Mouse (Mus musculus) neural tube, embryonic 15.5 days (tissue): ENCODE measurements around the gene Impad1. TPM values are rescaled to one million over a fixed set of nuclear protein-coding genes. Genes with fewer than 3 reads are reported as not detected.
A peak's percentile ranks its signal among the peaks of the same experiment; 100 is the strongest.

Source experiments
- ATAC-seq: fragments of 200-750 bp; cut with Nextera tagmentation; 2 replicates; pipeline ENCODE4 v1.8.0; 2017; ENCODE audit warnings: mild to moderate bottlenecking, moderate TSS enrichment, moderate library complexity; ENCODE audit not compliant: low FRiP score
- H3K27ac ChIP-seq: fragments of 300-500 bp; sonication (generic); replicated peaks from 2 replicates; pipeline ENCODE4 v1.5.1; 2015; ENCODE audit warnings: mild to moderate bottlenecking, inconsistent platforms
- H3K27me3 ChIP-seq: fragments of 300-500 bp; sonication (generic); replicated peaks from 2 replicates; pipeline ENCODE4 v1.6.1; 2015; ENCODE audit warnings: inconsistent platforms
- H3K36me3 ChIP-seq: fragments of 300-500 bp; sonication (generic); 2 replicates; pipeline ENCODE4 v1.6.1; 2015; ENCODE audit warnings: inconsistent platforms
- H3K4me1 ChIP-seq: fragments of 300-500 bp; sonication (generic); 2 replicates; pipeline ENCODE4 v1.6.1; 2015; ENCODE audit warnings: inconsistent platforms
- H3K4me2 ChIP-seq: fragments of 300-500 bp; sonication (generic); 2 replicates; pipeline ENCODE4 v1.6.1; 2015; ENCODE audit warnings: inconsistent platforms, mild to moderate bottlenecking, moderate library complexity
- H3K4me3 ChIP-seq: fragments of 300-500 bp; sonication (generic); replicated peaks from 2 replicates; pipeline ENCODE4 v1.5.1; 2015; ENCODE audit warnings: mild to moderate bottlenecking, inconsistent platforms
- H3K9ac ChIP-seq: fragments of 300-500 bp; sonication (generic); replicated peaks from 2 replicates; pipeline ENCODE4 v1.6.1; 2015; ENCODE audit warnings: mild to moderate bottlenecking, inconsistent platforms
- H3K9me3 ChIP-seq: fragments of 300-500 bp; sonication (generic); replicated peaks from 2 replicates; pipeline ENCODE4 v1.6.1; 2016; ENCODE audit warnings: inconsistent platforms
- WGBS: fragments of 180-500 bp; shearing (Covaris S2); methylation state at CpG from one replicate; pipeline ENCODE4 v1.1.7; 2015; ENCODE audit warnings: mixed read lengths; 5-methylcytosine and 5-hydroxymethylcytosine counted together
- polyA plus RNA-seq: library from polyadenylated mRNA; unstranded; fragments of >200 nt; fragmentation: Nextera tagmentation; extraction: Ambion mirVana; gene quantifications from 2 replicates; pipeline ENCODE4 v1.2.1, GENCODE M21; 2015

Impad1 gene
- polyA plus RNA-seq, 1 experiment from 2014 or later = 39.5 TPM

- no peak overlapping the region for H3K9ac ChIP-seq
- no peak overlapping the region for H3K4me3 ChIP-seq
- no peak overlapping the region for H3K27ac ChIP-seq
- no peak overlapping the region for H3K4me2 ChIP-seq
- no peak for ATAC-seq
- peaks cover 30% of the 10 kb centered on the region for H3K36me3 ChIP-seq
- no peaks in the 10 kb centered on the region for H3K27me3 ChIP-seq
- H3K4me1 ChIP-seq = no peaks in the 10 kb centered on the region
- no peaks in the 10 kb centered on the region for H3K9me3 ChIP-seq
These were observed 13.8 kb downstream of the Impad1 start for GRCm38 (mm10) chr4:4779265-4779770.

- no peaks in the 10 kb centered on the region for H3K9me3 ChIP-seq
- H3K4me3 ChIP-seq = no peak overlapping the region
- H3K4me2 ChIP-seq = no peak overlapping the region
- H3K36me3 ChIP-seq = peaks cover 27% of the 10 kb centered on the region
- H3K27me3 ChIP-seq = no peaks in the 10 kb centered on the region
- no peak overlapping the region for H3K27ac ChIP-seq
- H3K4me1 ChIP-seq = no peaks in the 10 kb centered on the region
- 75% methylated on average over 2 of the region's 2 CpGs for WGBS
- ATAC-seq = no peak; the same call in 1 of the 2 replicates
- no peak overlapping the region for H3K9ac ChIP-seq
These were observed 21.5 kb downstream of the Impad1 start for GRCm38 (mm10) chr4:4771523-4772114.

- no peaks in the 10 kb centered on the region for H3K4me1 ChIP-seq
- WGBS = 81% methylated on average over 5 of the region's 5 CpGs
- no peak overlapping the region for H3K27ac ChIP-seq
- H3K4me2 ChIP-seq = no peak overlapping the region
- H3K9ac ChIP-seq = no peak overlapping the region
- no peak overlapping the region for H3K4me3 ChIP-seq
- ATAC-seq = no peak
- H3K9me3 ChIP-seq = no peaks in the 10 kb centered on the region
- H3K27me3 ChIP-seq = no peaks in the 10 kb centered on the region
- H3K36me3 ChIP-seq = peaks cover 14% of the 10 kb centered on the region; the same call in 1 of the 2 replicates
These were observed 27.3 kb downstream of the Impad1 start for GRCm38 (mm10) chr4:4765806-4766205.

- H3K27ac ChIP-seq = no peak overlapping the region
- no peak for ATAC-seq
- H3K4me2 ChIP-seq = no peak overlapping the region
- 91% methylated on average over 4 of the region's 4 CpGs for WGBS
- no peaks in the 10 kb centered on the region for H3K27me3 ChIP-seq
- no peak overlapping the region for H3K9ac ChIP-seq
- no peaks in the 10 kb centered on the region for H3K36me3 ChIP-seq
- H3K9me3 ChIP-seq = no peaks in the 10 kb centered on the region
- no peak overlapping the region for H3K4me3 ChIP-seq
- H3K4me1 ChIP-seq = no peaks in the 10 kb centered on the region
These were observed 34.8 kb downstream of the Impad1 start for GRCm38 (mm10) chr4:4758376-4758775.

GRCm38 (mm10) chr4:4729427-4729826, 63.7 kb downstream of the Impad1 start:
- no peak overlapping the region for H3K27ac ChIP-seq
- no peak for ATAC-seq
- 62% methylated on average over 3 of the region's 3 CpGs for WGBS

GRCm38 (mm10) chr4:4726241-4726776, 66.8 kb downstream of the Impad1 start:
- Histone ChIP-seq H3K27me3 (no peaks in the 10 kb centered on the region), H3K4me2 (no peak overlapping the region), H3K4me3 (no peak overlapping the region), H3K9ac (no peak overlapping the region), H3K4me1 (no peaks in the 10 kb centered on the region), H3K9me3 (no peaks in the 10 kb centered on the region), H3K36me3 (no peaks in the 10 kb centered on the region), H3K27ac (no peak overlapping the region)
- ATAC-seq = no peak
- 72% methylated on average over 3 of the region's 3 CpGs for WGBS

More at GRCm38 (mm10) chr4:4729427-4729826, 63.7 kb downstream of the Impad1 start:
- no peak overlapping the region for H3K4me2 ChIP-seq
- H3K36me3 ChIP-seq = no peaks in the 10 kb centered on the region
- no peaks in the 10 kb centered on the region for H3K4me1 ChIP-seq
- no peak overlapping the region for H3K9ac ChIP-seq
- H3K27me3 ChIP-seq = no peaks in the 10 kb centered on the region
- no peak overlapping the region for H3K4me3 ChIP-seq
- no peaks in the 10 kb centered on the region for H3K9me3 ChIP-seq

GRCm38 (mm10) chr4:4723821-4724220, 69.3 kb downstream of the Impad1 start:
- Histone ChIP-seq H3K27ac (no peak overlapping the region), H3K9ac (no peak overlapping the region), H3K4me3 (no peak overlapping the region), H3K4me1 (no peaks in the 10 kb centered on the region), H3K9me3 (no peaks in the 10 kb centered on the region), H3K27me3 (no peaks in the 10 kb centered on the region), H3K4me2 (no peak overlapping the region), H3K36me3 (no peaks in the 10 kb centered on the region)
- 85% methylated on average over 8 of the region's 8 CpGs for WGBS
- no peak for ATAC-seq

- Histone ChIP-seq H3K4me3 (no peak overlapping the region), H3K9me3 (no peaks in the 10 kb centered on the region), H3K4me1 (no peaks in the 10 kb centered on the region), H3K36me3 (no peaks in the 10 kb centered on the region), H3K9ac (no peak overlapping the region), H3K4me2 (no peak overlapping the region), H3K27me3 (no peaks in the 10 kb centered on the region), H3K27ac (no peak overlapping the region)
- 59% methylated on average over 1 of the region's 1 CpGs for WGBS
- ATAC-seq = no peak
These were observed 71.1 kb downstream of the Impad1 start for GRCm38 (mm10) chr4:4722081-4722480.

GRCm38 (mm10) chr4:4717763-4718347, 75.3 kb downstream of the Impad1 start:
- H3K4me3 ChIP-seq = no peak overlapping the region
- no peaks in the 10 kb centered on the region for H3K9me3 ChIP-seq
- H3K4me1 ChIP-seq = no peaks in the 10 kb centered on the region
- H3K27ac ChIP-seq = no peak overlapping the region
- peak; percentile 76; the same call in 1 of the 2 replicates for ATAC-seq
- no peaks in the 10 kb centered on the region for H3K36me3 ChIP-seq
- no peak overlapping the region for H3K9ac ChIP-seq
- 77% methylated on average over 4 of the region's 4 CpGs for WGBS
- no peaks in the 10 kb centered on the region for H3K27me3 ChIP-seq
- no peak overlapping the region for H3K4me2 ChIP-seq
